Mouse (Mus musculus) kidney, embryonic 15.5 days (tissue): ENCODE results near the gene Fam193a. TPM values are rescaled to one million over a fixed set of nuclear protein-coding genes. Genes with fewer than 3 reads are reported as not detected.

ENCODE experiments used
- ATAC-seq: fragments of 200-750 bp; cut with Nextera tagmentation; replicated peaks from 2 replicates; pipeline ENCODE4 v1.8.0; 2017; ENCODE audit warnings: moderate TSS enrichment; ENCODE audit not compliant: low FRiP score
- H3K27ac ChIP-seq: fragments of 300-500 bp; sonication (generic); 2 replicates; pipeline ENCODE4 v1.5.1; 2015; ENCODE audit warnings: mild to moderate bottlenecking, inconsistent platforms
- H3K27me3 ChIP-seq: fragments of 300-500 bp; sonication (generic); 2 replicates; pipeline ENCODE4 v1.6.1; 2015; ENCODE audit warnings: inconsistent platforms
- H3K36me3 ChIP-seq: fragments of 300-500 bp; sonication (generic); 2 replicates; pipeline ENCODE4 v1.6.1; 2015; ENCODE audit warnings: inconsistent platforms
- H3K4me1 ChIP-seq: fragments of 300-500 bp; sonication (generic); 2 replicates; pipeline ENCODE4 v1.6.1; 2015; ENCODE audit warnings: inconsistent platforms
- H3K4me2 ChIP-seq: fragments of 300-500 bp; sonication (generic); 2 replicates; pipeline ENCODE4 v1.6.1; 2015; ENCODE audit warnings: moderate library complexity, mild to moderate bottlenecking, inconsistent platforms
- H3K4me3 ChIP-seq: fragments of 300-500 bp; sonication (generic); replicated peaks from 2 replicates; pipeline ENCODE4 v1.5.1; 2015; ENCODE audit warnings: mild to moderate bottlenecking, inconsistent platforms
- H3K9ac ChIP-seq: fragments of 300-500 bp; sonication (generic); 2 replicates; pipeline ENCODE4 v1.6.1; 2015; ENCODE audit warnings: mild to moderate bottlenecking, inconsistent platforms
- H3K9me3 ChIP-seq: fragments of 300-500 bp; sonication (generic); replicated peaks from 2 replicates; pipeline ENCODE4 v1.6.1; 2016; ENCODE audit warnings: inconsistent platforms
- WGBS: fragments of 180-500 bp; shearing (Covaris S2); methylation state at CpG from one replicate; pipeline ENCODE4 v1.1.7; 2015; ENCODE audit warnings: mixed read lengths; 5-methylcytosine and 5-hydroxymethylcytosine counted together
- polyA plus RNA-seq: library from polyadenylated mRNA; unstranded; fragments of >200 nt; fragmentation: Nextera tagmentation; extraction: Ambion mirVana; gene quantifications from 2 replicates; pipeline ENCODE4 v1.2.1, GENCODE M21; 2015

The Fam193a gene
- polyA plus RNA-seq, 1 experiment from 2014 or later = 13.0 TPM

DNA sequence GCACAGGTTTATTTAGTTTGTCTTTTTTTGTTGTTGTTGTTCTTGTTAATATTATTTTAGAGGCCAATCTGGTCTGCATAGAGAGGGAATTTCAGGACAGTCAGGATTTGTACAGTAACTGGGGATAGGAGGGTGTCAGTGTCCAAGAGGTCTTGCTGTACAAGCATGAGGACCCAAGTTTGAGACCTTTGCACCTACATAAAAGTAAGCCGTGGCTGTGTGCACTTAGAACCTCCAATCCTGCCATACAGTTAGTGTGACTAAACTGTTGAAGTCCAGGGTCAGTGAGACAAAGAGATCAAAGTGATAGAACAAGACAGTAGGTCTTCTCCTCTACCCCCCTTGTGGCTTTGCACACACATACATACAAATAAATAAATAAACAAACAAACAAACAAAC lies 64.1 kb downstream of the Fam193a start:
- Histone ChIP-seq H3K27me3 (no peaks in the 10 kb centered on the region), H3K9me3 (no peaks in the 10 kb centered on the region), H3K27ac (no peak overlapping the region), H3K36me3 (peaks cover 94% of the 10 kb centered on the region), H3K4me1 (no peaks in the 10 kb centered on the region), H3K4me3 (no peak overlapping the region), H3K9ac (no peak overlapping the region), H3K4me2 (no peak overlapping the region)
- no peak for ATAC-seq
- 79% methylated on average over 1 of the region's 1 CpGs for WGBS

DNA sequence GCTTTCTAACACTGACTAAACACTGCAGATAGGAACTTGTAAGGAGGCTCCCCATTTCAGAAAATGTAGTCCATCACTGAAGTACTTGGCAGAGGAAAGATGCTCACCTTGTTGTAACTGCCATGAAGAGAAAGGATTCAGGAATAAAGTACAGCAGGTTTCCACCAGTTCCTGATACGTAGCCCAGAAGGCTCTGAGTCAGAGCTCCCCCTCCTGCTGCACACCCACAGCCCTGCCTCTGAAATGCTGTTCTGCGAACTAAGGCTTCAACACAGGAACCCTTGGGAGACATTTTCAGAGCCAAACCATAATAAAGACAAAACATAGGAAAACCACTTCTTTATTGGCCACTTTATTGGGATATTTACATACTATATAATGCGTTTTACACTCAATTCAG lies 64.5 kb downstream of the Fam193a start:
- H3K4me1 ChIP-seq = no peaks in the 10 kb centered on the region

DNA sequence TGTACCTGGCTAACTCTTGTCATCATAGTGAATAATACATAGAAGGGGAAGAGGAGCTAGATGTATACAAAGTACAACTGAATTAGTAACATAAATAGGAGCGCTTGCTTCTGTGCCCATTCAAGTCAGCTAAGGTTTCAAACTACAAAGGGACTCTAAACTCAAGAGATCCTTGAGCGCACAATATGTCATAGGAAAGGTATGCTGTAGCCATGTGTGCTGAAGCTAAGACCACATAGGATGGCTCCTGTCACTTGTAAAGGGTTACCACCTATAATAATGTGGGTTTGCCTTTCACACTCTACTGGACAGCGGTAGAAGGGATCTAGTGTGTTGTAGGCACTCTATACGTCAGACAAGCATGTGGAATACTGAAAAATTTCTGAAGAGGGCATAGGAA lies 68.3 kb downstream of the Fam193a start:
- Histone ChIP-seq H3K4me3 (no peak overlapping the region), H3K9ac (no peak overlapping the region), H3K27me3 (no peaks in the 10 kb centered on the region), H3K4me2 (no peak overlapping the region), H3K27ac (no peak overlapping the region), H3K9me3 (no peaks in the 10 kb centered on the region), H3K36me3 (peaks cover 90% of the 10 kb centered on the region), H3K4me1 (no peaks in the 10 kb centered on the region)
- ATAC-seq = no peak
- WGBS = 93% methylated on average over 4 of the region's 4 CpGs

More for the DNA sequence above, 64.5 kb downstream of the Fam193a start:
- Histone ChIP-seq H3K27me3 (no peaks in the 10 kb centered on the region), H3K36me3 (peaks cover 94% of the 10 kb centered on the region), H3K9ac (no peak overlapping the region), H3K4me3 (no peak overlapping the region), H3K27ac (no peak overlapping the region), H3K9me3 (no peaks in the 10 kb centered on the region), H3K4me2 (no peak overlapping the region)
- ATAC-seq = no peak
- WGBS = 89% methylated on average over 3 of the region's 3 CpGs

DNA sequence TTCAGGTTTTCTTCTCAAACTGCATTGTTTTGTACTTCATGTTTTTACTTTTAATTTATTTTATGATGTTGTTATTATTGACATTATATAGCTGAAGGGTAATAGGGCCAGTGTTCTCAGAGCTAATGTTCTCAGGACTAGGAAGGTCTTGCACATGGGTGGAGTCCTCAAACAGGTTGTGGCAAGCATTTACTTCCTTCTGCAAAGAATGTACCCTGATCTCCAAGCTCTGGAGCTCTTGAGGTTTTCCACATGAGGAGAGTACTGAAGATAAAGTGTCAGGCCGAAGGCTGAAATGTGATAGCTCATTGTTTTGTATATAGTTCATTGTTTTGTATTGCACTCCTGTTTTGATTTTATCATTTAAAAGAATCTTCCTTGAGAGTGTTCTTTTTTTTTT lies 68.9 kb downstream of the Fam193a start:
- Histone ChIP-seq H3K36me3 (peaks cover 90% of the 10 kb centered on the region), H3K4me1 (no peaks in the 10 kb centered on the region), H3K4me2 (no peak overlapping the region), H3K27me3 (no peaks in the 10 kb centered on the region), H3K9ac (no peak overlapping the region), H3K27ac (no peak overlapping the region), H3K4me3 (no peak overlapping the region), H3K9me3 (no peaks in the 10 kb centered on the region)
- ATAC-seq = no peak
- WGBS = 88% methylated on average over 1 of the region's 1 CpGs

DNA sequence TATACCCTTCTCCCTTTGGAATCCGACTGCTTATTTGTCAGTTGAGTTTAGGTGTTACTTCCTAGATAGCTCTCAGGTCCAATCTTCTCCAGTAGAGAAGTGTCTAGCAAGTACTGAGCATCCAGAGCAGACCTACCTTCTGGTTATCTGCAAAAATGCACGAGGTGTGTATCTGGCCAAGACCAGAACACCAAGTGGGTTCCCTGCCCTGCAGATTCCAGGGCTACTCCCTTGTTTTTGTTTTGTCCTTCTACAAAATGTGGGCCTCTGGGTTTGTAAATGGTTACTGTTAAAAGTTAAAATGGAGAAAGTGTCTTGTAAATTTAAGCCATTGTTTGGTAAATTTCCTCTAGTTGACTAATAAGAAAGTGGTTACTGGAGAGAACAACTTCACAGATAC lies 70.0 kb downstream of the Fam193a start:
- Histone ChIP-seq H3K9ac (no peak overlapping the region), H3K27me3 (no peaks in the 10 kb centered on the region), H3K4me2 (no peak overlapping the region), H3K4me3 (no peak overlapping the region), H3K9me3 (no peaks in the 10 kb centered on the region), H3K36me3 (peaks cover 91% of the 10 kb centered on the region), H3K4me1 (no peaks in the 10 kb centered on the region), H3K27ac (no peak overlapping the region)
- no peak for ATAC-seq
- 85% methylated on average over 2 of the region's 2 CpGs for WGBS

DNA sequence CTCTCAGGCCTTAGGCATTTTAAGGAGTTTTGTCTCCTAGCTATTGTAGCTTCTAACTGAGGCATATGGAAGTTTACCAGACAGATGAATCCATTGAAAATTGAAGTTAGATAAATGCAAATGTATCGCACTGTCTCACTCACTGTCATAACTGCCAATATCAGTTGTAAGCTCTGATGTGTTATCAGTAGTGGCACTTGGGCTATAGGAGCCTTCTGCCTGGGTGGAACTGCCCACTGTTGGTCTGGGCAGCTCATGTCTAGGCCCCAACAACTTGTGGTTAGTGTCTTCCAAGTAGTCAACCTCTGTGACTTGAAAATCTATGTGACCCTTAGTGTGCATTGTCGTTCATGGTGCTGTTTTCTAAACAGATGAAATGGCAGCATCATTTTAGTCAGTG lies 72.1 kb downstream of the Fam193a start:
- Histone ChIP-seq H3K4me2 (no peak overlapping the region), H3K27me3 (no peaks in the 10 kb centered on the region), H3K9ac (no peak overlapping the region), H3K4me3 (no peak overlapping the region), H3K9me3 (no peaks in the 10 kb centered on the region), H3K36me3 (peaks cover 95% of the 10 kb centered on the region), H3K4me1 (no peaks in the 10 kb centered on the region), H3K27ac (no peak overlapping the region)
- ATAC-seq = no peak
- WGBS = 94% methylated on average over 2 of the region's 2 CpGs

DNA sequence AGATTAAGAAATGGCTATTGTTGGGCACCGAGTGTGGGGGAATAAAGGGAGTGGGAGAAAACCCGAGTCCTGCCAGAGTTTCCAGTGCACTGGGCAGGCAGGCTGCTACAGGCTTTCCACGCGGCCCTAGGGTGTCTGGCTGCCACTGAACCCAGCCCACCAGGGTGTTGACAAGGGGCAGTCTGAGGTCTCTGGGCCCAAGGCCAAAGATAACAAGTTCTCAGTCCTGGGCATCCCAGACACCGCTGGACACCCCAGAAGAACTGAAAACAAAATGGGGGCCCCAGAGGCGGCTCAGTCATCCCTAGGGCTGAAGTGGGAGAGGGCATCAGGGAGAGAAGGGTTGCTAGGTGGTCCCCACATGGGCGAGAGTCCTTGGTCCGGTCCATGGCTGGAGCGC lies 76.5 kb downstream of the Fam193a start:
- Histone ChIP-seq H3K27ac (no peak overlapping the region), H3K27me3 (no peaks in the 10 kb centered on the region), H3K9me3 (no peaks in the 10 kb centered on the region), H3K4me2 (no peak overlapping the region), H3K9ac (no peak overlapping the region), H3K4me3 (no peak overlapping the region), H3K4me1 (no peaks in the 10 kb centered on the region), H3K36me3 (peaks cover 76% of the 10 kb centered on the region)
- ATAC-seq = no peak
- WGBS = 74% methylated on average over 9 of the region's 9 CpGs

DNA sequence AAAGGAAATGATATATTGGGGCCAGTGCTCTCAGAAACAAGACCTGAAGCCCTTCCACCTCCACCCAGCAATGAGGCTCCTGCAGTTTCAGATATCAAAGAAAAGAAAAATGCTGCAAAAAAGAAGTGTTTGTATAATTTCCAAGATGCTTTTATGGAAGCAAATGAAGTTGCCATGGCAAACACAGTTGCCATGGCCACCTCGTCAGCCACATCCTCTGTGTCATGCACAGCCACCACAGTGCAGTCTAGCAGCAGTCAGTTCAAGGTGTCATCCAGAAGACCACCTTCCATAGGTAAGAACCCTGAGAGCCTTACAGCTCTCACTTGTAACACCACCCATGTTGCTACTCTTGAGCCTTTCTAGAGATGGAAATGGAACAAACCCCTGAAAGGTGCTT lies 89.3 kb downstream of the Fam193a start:
- Histone ChIP-seq H3K4me2 (no peak overlapping the region), H3K27ac (no peak overlapping the region), H3K4me1 (no peaks in the 10 kb centered on the region), H3K9me3 (no peaks in the 10 kb centered on the region), H3K36me3 (peaks cover 92% of the 10 kb centered on the region), H3K4me3 (no peak overlapping the region), H3K27me3 (no peaks in the 10 kb centered on the region), H3K9ac (no peak overlapping the region)
- WGBS = 91% methylated on average over 1 of the region's 1 CpGs
- no peak for ATAC-seq

DNA sequence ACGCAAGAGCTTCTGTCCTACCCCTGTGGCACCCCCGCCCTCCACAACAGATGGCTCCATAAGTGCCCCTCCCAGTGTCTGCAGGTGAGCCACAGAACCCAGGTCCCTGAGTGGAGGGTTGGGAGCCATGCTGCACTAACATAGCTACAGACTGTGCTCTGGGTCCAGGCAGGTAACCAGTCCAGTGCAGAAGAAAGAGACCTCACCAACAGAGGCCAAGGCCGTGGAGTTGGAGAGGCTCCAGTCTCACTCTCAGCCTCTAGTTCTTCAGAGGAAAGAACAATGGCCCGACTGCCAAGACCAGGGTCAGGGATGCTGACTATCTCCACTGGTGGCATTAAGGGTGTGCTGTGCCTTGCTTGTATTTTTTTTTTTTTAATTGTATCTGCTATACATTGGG lies 91.6 kb downstream of the Fam193a start:
- H3K4me2 ChIP-seq = no peak overlapping the region
- H3K36me3 ChIP-seq = peaks cover 95% of the 10 kb centered on the region
- no peak overlapping the region for H3K9ac ChIP-seq
- H3K9me3 ChIP-seq = no peaks in the 10 kb centered on the region
- 98% methylated on average over 4 of the region's 4 CpGs for WGBS
- no peaks in the 10 kb centered on the region for H3K27me3 ChIP-seq
- H3K27ac ChIP-seq = no peak overlapping the region
- no peak overlapping the region for H3K4me3 ChIP-seq
- no peaks in the 10 kb centered on the region for H3K4me1 ChIP-seq
- ATAC-seq = no peak

DNA sequence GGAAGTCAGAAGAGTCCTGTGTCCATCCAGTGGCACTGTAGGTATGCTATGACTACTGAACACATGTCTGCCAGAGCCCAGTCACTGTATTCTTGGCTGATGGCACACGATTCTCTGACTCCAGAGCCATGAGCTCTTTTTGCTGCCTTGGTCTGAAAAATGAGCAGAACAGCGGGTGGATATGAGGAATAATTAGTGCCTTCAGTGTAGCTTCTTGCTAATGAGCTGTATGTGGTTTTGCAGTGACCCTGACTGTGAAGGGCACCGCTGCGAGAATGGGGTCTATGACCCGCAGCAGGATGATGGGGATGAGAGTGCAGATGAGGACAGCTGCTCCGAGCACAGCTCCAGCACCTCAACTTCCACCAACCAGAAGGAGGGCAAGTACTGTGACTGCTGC lies 92.1 kb downstream of the Fam193a start:
- H3K4me3 ChIP-seq = no peak overlapping the region
- no peaks in the 10 kb centered on the region for H3K27me3 ChIP-seq
- 92% methylated on average over 6 of the region's 6 CpGs for WGBS
- no peak for ATAC-seq
- no peak overlapping the region for H3K4me2 ChIP-seq
- H3K9me3 ChIP-seq = no peaks in the 10 kb centered on the region
- peaks cover 96% of the 10 kb centered on the region for H3K36me3 ChIP-seq
- H3K27ac ChIP-seq = no peak overlapping the region
- no peak overlapping the region for H3K9ac ChIP-seq
- H3K4me1 ChIP-seq = no peaks in the 10 kb centered on the region

DNA sequence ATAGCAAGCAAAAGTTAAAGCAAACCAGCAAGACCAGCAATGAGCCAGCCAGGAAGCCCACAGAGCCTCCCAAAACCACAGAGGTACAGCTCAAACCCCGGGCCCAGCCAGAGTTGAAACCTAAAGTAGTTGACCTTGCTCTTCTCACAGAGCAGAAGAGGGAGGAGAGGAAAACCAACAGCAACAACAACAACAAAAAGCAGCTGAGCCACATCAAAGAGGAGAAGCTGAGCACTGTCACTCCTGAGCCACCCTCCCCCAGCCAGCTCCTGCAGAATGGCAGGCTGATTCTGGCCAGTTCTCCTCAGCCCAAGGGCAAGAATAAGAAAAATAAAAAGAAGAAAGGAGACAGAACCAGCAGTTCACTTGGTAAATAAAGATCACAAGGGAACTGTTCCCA lies 96.3 kb downstream of the Fam193a start:
- no peak overlapping the region for H3K4me2 ChIP-seq
- 62% methylated on average over 1 of the region's 1 CpGs for WGBS
- H3K9ac ChIP-seq = no peak overlapping the region
- H3K4me1 ChIP-seq = no peaks in the 10 kb centered on the region
- H3K27me3 ChIP-seq = no peaks in the 10 kb centered on the region
- no peak overlapping the region for H3K27ac ChIP-seq
- H3K9me3 ChIP-seq = no peaks in the 10 kb centered on the region
- peaks cover 86% of the 10 kb centered on the region for H3K36me3 ChIP-seq
- no peak overlapping the region for H3K4me3 ChIP-seq
- ATAC-seq = no peak

DNA sequence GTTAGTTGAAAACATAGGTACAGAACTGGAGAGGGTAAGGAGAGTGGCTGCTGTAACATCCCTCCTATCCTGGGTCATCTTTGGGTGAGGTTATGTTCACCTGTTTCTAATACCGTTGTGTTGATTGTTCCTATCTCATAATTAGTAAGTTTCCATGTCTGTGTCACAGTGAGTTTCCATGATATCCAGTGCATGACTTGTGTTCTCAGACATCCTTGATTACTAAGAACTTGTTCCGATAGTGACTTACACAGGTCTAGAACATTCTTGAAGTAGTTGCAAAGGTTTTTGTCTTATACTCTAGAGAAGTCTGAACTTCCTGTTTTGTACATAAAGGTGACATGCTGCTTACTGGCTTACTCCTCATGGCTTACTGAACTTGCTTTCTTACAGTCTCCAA lies 96.9 kb downstream of the Fam193a start:
- WGBS = 92% methylated on average over 2 of the region's 2 CpGs
- Histone ChIP-seq H3K4me1 (no peaks in the 10 kb centered on the region), H3K27ac (no peak overlapping the region), H3K36me3 (peaks cover 85% of the 10 kb centered on the region), H3K9me3 (no peaks in the 10 kb centered on the region), H3K27me3 (no peaks in the 10 kb centered on the region), H3K4me2 (no peak overlapping the region), H3K9ac (no peak overlapping the region), H3K4me3 (no peak overlapping the region)
- ATAC-seq = no peak

DNA sequence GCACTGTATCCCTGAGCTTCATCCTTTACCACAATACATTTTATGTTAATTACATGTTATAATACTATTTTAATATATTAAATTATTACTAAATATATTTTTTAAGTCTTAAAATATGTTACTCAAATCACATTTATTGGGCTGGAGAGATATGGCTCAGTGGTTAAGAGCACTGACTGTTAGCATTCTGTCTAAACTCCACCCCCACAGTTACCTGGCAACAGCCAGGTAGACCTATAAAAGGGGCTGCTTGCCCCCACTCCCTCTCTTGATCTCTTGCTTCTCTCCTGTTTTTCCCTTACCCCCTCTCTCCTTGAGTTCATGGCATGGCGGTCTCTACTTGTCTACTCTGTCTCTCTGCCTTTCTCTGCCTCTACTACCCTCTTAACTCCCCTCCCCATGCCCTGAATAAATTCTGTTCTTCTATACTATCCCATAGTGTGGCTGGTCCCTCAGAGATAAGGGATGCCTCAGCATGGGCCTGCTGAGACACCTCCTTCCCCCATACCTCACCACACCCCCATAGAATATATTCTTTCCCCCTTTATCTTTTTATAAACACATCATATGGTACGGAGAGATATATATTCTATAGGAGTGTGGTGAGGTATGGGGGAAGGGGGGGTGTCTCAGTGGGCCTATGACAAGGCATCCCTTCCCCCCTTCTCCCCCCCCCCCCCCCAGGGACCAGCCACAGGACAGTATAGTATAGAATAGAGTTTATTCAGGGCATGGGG lies 98.5 kb downstream of the Fam193a start:
- WGBS = 91% methylated on average over 2 of the region's 2 CpGs
- Histone ChIP-seq H3K4me3 (no peak overlapping the region), H3K27ac (no peak overlapping the region), H3K4me1 (no peaks in the 10 kb centered on the region), H3K36me3 (peaks cover 72% of the 10 kb centered on the region), H3K4me2 (no peak overlapping the region), H3K9me3 (no peaks in the 10 kb centered on the region), H3K9ac (no peak overlapping the region), H3K27me3 (no peaks in the 10 kb centered on the region)
- no peak; the same call in 1 of the 2 replicates for ATAC-seq
